Mouse (Mus musculus): ENCODE results near the gene Cela3a.
A peak's percentile ranks its signal among the peaks of the same experiment; 100 is the strongest.
"Not testable (repeated sequence)": the region's sequence is repeated elsewhere in the genome, so short reads cannot be mapped to it uniquely, and the experiment has no call there.

The Cela3a gene

DNA sequence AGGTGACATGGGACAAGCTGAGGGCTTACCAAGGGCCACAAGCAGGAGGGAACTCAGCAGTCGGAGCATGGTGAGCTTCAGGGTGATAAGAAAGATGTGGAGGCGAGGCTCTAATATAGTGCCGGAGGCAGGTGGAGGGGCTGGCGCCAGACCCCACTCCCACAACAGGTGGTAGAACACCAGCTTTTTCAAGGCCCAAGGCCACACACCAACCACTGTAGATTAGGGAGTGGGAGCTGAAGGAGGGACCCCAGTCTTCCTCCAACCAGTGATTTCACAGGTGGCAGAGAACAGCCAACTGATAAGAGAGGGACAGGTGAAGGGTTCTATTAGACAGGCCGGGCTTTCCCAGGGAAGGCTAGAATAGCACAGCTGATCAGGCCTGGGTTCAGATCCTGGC, at the start of gene Cela3a:
Cela3a (minus strand) TSS at position 101 of the 400 bp plus-strand sequence.
- no peak for DNase-seq

DNA sequence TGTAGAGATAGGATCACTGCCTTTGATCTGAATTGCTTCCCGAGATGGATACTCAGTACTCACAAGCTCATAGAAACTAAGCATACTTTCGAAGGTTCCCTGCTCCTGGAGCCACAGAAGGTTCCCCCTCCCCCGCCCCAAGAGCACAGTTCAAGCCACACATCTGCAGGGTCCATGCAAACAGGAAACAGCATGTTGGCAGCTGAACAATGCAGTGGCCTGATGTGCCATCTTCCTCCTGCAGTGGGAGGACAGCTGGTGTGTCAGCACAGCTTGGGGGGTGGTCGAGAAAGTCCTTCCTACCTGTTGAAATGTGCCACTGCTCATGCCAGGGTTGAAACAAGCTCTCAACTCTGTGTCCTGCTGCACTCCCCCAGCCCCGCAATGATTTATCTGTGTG, 49.3 kb upstream of the Cela3a start:
- no peak for DNase-seq

- DNase-seq, result no peak
These were observed 48.7 kb upstream of the Cela3a start for GRCm38 (mm10) chr4:137458310-137458709.

GRCm38 (mm10) chr4:137457292-137457691, 47.7 kb upstream of the Cela3a start:
- no peak for DNase-seq

DNA sequence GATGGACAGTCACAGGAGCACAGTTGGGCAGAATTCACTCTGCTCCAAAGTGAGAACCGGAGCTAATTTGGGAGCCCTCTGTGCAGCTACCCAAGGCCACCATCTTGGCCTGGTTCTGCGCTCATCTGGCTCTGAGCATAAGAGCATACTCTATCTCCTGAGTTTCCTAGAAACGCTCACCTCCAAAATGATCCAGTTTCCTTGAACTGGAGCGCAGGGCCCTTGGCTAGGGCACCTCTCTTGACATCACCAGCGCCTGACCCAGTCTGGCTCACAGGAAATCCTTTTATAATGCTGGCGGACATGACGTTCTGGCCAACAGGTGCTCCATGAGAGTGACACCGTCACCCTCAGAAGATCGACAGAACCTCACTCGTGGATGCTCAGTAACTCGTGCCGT, 47.0 kb upstream of the Cela3a start:
- DNase-seq, result no peak

- no peak for DNase-seq
These were observed 45.0 kb upstream of the Cela3a start for GRCm38 (mm10) chr4:137454582-137454981.

DNA sequence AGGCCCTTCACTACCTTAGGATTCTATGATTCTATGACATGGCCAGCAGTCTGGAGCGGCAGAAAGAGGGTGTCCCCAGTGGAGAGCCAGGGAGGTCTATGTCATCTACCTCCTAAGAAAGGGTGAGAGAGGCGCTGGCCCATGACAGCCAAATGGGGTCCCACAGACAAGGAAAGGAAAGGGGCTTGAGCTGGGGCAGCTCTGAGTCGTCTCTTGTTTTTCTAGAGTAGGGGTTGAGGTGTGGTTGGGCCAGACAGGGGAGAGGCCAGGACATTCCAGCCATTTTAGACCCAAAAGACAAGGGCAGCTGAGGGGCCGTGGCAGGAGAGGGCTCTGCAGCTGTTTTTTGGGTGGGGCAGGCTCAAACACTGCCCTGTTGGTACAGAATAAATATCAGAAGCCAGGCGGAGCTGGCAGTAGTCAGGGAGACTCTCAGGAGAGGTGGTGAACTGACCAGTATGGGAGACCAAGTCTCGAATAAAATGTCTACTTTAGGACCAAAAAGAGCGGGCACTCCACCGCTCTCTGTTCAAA, 43.7 kb upstream of the Cela3a start, which contains the start of gene 1700013G24Rik:
1700013G24Rik (plus strand) TSS at position 51 of the 534 bp plus-strand sequence.
- DNase-seq, result no peak

DNA sequence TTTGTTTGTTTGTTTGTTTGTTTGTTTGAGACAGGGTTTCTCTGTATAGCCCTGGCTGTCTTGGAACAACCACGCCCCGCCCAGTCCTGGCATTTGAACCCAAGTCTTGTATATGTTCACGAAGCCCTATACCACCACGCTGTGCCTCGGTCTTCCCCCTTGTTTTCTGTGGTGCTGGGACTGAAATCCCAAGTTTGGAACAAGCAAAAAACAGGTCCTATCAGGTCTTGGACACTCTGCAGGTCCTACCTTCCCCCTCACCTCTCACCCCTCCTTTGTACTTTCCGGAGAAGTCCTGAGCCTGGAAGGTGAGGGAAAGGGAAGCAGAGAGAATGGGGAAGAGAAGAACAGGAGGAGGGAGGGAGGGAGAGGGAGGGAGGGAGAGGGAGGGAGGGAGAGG, 42.6 kb upstream of the Cela3a start:
- no peak for DNase-seq

DNA sequence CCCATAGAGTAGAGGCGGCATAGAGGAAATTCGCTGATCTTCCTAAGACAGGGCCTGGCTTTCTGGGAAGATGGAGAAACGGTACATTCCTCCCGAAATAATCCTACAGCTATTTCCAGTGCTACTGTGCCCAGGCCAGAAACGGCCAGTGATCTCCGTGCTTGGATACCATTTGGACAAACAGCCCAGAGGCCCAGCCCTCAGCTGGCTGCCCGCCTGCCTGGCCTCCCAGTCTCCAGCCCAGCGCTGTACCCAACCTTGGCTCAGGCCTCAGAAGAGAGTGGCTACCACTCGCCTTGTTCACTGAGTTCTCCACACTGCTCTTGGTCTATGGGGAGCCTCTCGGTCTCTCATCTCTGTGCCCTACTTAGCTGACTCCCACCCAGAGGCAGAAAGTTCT, 40.1 kb upstream of the Cela3a start:
- DNase-seq, result no peak

DNA sequence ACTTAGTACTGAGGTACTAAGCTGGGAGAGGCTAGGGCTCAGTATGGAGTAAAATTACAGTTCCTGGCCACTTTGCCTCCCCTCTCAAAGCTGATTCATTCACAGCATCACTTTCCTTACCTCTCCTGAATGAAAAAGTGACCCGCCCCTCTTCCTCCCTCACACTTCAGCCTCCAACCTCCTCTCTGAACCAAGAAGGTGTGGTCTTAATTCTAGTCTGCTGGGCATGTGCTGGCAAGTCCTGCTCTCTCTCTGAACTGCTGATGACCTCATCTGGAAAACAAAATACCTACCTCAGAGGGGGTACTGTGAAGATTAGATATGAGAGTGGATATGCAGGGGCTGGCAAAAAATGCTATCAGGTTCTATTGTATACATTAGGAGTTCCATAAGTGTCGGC, 39.5 kb upstream of the Cela3a start:
- no peak for DNase-seq

DNA sequence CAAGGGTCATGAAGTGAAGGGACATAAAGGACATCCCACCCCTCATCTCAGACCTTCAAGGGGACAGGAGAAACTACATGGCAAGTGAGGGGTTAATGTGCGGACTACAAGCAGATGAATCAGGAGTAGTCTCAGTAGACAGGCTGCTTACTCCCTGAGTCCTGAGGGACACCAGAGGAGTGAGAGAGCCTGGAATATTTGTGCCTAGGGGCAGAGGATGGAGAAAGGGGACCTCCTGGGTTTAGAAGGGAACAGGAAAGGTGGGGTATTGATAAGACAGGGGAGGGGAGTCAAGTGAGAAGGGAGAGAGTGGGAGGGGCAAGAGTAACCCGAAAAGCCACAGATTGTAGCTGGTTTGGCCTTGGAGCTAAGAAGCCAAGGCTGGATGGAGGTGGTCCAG, 39.0 kb upstream of the Cela3a start:
- DNase-seq, result no peak

DNA sequence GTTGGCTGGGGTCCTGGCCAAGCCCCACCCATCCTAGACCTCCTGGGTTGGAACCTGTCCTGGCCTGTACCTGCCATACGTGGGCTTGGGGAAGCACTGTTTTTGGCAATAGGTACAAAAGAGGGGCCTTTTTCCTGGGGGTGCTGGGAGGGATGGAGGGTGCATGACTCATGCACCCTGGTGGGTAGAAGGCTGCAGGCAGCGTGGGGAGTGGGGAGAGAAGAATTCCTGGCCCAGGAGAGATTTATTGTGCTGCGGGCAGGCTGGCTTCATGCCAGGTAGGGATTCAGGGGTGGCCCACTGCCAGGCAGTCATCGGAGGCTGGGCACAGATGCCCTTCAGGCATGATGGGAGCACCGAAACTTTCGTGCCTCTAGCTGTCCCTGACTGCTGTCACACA, 38.6 kb upstream of the Cela3a start:
- no peak for DNase-seq

GRCm38 (mm10) chr4:137447363-137448196, 38.0 kb upstream of the Cela3a start:
- no peak for DNase-seq

- DNase-seq, result no peak
These were observed 36.3 kb upstream of the Cela3a start for GRCm38 (mm10) chr4:137445881-137446280.

DNA sequence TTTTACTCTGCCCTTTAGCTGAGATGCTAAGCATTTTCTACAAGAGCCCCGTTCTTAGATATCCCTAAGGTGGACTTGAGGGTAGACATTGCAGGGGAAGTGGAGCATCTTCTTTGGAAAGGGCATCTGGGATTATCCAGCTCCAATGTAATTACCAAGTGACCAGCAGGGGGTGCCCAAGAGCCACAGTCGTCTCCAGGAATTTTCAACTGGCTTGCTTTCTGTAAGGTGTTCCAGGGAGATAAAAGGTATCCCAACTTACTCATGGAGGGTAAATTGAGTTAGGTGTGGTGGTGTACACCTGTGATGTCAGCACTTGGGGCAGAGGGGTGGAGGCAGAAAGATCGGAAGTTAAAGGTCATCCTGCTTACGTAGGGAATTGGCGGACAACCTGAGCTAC, 34.0 kb upstream of the Cela3a start:
- peak; percentile 53 to 79 for DNase-seq

DNA sequence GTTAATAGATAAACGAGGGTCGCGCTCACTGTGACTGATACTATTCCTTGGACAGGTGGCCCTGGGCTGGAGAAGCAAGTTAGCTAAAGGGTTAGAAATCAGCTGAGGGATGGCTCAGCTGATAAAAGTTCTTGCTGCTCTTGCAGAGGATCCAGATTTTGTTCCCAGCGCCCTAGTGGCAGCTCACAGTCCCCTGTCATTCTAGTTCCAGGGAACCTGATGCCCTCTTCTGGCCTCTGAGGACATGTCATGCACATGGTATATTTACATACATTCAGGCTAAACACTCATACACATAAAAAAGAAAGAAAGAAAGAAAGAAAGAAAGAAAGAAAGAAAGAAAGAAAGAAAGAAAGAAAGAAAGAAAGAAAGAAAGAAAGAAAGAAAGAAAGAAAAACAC, 31.7 kb upstream of the Cela3a start:
- no peak for DNase-seq

- DNase-seq, result no peak
These were observed 29.3 kb upstream of the Cela3a start for GRCm38 (mm10) chr4:137438842-137439241.

DNA sequence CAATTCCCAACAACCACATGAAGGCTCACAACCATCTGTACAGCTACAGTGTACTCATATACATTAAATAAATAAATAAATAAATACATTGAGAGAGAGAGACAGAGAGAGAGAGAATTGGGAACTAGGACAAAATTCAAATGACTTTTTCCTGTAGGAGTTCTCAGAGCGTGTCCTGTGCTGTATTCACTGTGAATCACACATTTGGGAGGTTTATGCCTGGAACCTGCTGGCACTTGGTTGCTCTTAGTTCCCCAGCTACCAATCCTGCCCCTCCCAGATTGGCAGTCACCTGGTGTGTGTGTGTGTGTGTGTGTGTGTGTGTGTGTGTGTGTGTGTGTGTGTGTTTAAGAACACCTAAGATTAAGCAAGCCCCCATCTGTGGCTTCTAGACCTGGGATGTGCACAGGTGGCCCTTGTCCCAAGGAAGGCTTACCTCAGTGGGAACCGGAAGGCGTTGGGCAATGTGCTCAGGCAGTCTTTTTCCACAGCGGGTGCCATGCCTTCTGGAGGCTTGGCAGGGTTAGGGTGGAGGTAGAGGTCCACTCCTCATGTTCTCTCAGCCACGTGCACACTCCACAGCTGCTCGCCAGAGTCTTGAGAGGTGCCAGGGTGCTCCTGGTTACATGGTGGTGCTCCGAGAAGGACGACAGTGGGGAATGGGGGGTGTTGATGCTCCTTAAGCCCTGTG, 27.5 kb upstream of the Cela3a start:
- DNase-seq, result peak in 1 of 2 experiments; percentile 31

- DNase-seq, result not testable (repeated sequence)
These were observed 23.3 kb upstream of the Cela3a start for GRCm38 (mm10) chr4:137432700-137433550.

GRCm38 (mm10) chr4:137430502-137430901, 20.9 kb upstream of the Cela3a start, which contains the start of gene Cela3b:
TSS of gene Cela3b (minus strand) at chr4:137430540.
- DNase-seq, result no peak

- DNase-seq, result no peak
These were observed 8.3 kb upstream of the Cela3a start for GRCm38 (mm10) chr4:137417712-137418564.

GRCm38 (mm10) chr4:137414936-137415335, 5.3 kb upstream of the Cela3a start:
- no peak for DNase-seq

Measured in lung, postnatal 4 days (tissue).